Mouse (Mus musculus) midbrain, postnatal 0 days (tissue): ENCODE measurements around the gene Hcn3. TPM values are rescaled to one million over a fixed set of nuclear protein-coding genes. Genes with fewer than 3 reads are reported as not detected.
A peak's percentile ranks its signal among the peaks of the same experiment; 100 is the strongest.

ENCODE experiments used
- ATAC-seq: fragments of 200-750 bp; cut with Nextera tagmentation; 2 replicates; pipeline ENCODE4 v1.8.0; 2017; ENCODE audit warnings: moderate number of reproducible peaks, mild to moderate bottlenecking, moderate TSS enrichment, moderate library complexity; ENCODE audit not compliant: low FRiP score
- DNase-seq: peaks from one replicate; pipeline ENCODE4 v3.0.0-alpha.2; 2015; ENCODE audit warnings: low spot score
- H3K27ac ChIP-seq: fragments of 300-500 bp; sonication (generic); 2 replicates; pipeline ENCODE4 v1.5.1; 2014; ENCODE audit warnings: low read depth, mild to moderate bottlenecking, low read length, mixed read lengths
- H3K27me3 ChIP-seq: fragments of 300-500 bp; sonication (generic); 2 replicates; pipeline ENCODE4 v1.6.1; 2014; ENCODE audit warnings: low read length, control low read depth, mixed read lengths; ENCODE audit not compliant: insufficient read depth
- H3K36me3 ChIP-seq: fragments of 300-500 bp; sonication (generic); 2 replicates; pipeline ENCODE4 v1.6.1; 2014; ENCODE audit warnings: low read length, control low read depth, mixed read lengths; ENCODE audit not compliant: insufficient read depth
- H3K4me1 ChIP-seq: fragments of 300-500 bp; sonication (generic); 2 replicates; pipeline ENCODE4 v1.6.1; 2014; ENCODE audit warnings: mild to moderate bottlenecking, control low read depth, antibody characterized with exemption, low read length, mixed read lengths; ENCODE audit not compliant: insufficient read depth
- H3K4me2 ChIP-seq: fragments of 300-500 bp; sonication (generic); 2 replicates; pipeline ENCODE4 v1.6.1; 2014; ENCODE audit warnings: low read depth, mild to moderate bottlenecking, low read length, mixed read lengths; ENCODE audit not compliant: poor library complexity, severe bottlenecking
- H3K4me3 ChIP-seq: fragments of 300-500 bp; sonication (generic); 2 replicates; pipeline ENCODE4 v1.5.1; 2014; ENCODE audit warnings: low read depth, mild to moderate bottlenecking, low read length, moderate library complexity
- H3K9ac ChIP-seq: fragments of 300-500 bp; sonication (generic); replicated peaks from 2 replicates; pipeline ENCODE4 v1.6.1; 2014; ENCODE audit warnings: mild to moderate bottlenecking, low read length, moderate library complexity, mixed read lengths; ENCODE audit not compliant: poor library complexity, severe bottlenecking
- H3K9me3 ChIP-seq: fragments of 300-500 bp; sonication (generic); 2 replicates; pipeline ENCODE4 v1.6.1; 2016; ENCODE audit warnings: low read length, control low read depth
- CTCF ChIP-seq: IDR thresholded peaks from 2 replicates; pipeline ENCODE4 v1.5.1; 2016; ENCODE audit warnings: antibody characterized with exemption, mild to moderate bottlenecking
- WGBS: fragments of 180-500 bp; shearing (Covaris S2); extraction: QIAGEN DNeasy Blood & Tissue Kit; methylation state at CpG from one replicate; pipeline ENCODE4 v1.1.7; 2014; 5-methylcytosine and 5-hydroxymethylcytosine counted together
- polyA plus RNA-seq: library from polyadenylated mRNA; unstranded; fragments of >200 nt; fragmentation: Nextera tagmentation; extraction: Ambion mirVana; gene quantifications from 2 replicates; pipeline ENCODE4 v1.2.1, GENCODE M21; 2015
- total RNA-seq: library from RNA; depleted of rRNA; stranded (reverse); fragments of >200 nt; gene quantifications from 2 replicates; pipeline ENCODE4 v1.2.3, GENCODE M21; 2014

Hcn3 gene
- total and polyA plus RNA-seq, 2 experiments from 2014 or later, result 44.8 to 97.8 TPM

DNA sequence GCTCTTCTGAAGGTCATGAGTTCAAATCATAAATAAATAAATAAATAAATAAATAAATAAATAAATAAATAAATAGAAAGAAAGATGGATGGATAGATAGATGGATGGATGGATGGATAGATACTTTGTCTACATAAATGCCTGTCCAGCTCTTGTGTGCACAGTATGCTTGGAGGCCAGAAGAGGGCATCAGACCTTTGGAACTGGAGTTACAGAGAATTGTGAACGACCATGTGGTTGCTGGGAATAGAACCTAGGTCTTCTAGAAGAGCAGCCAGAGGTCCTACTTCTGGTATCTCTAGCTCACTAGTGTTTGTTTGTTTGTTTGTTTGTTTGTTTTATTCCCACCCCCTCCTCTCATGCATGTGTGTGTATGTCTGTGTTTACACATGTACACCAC is 33.4 kb upstream of the Hcn3 start:
- 78% methylated on average over 1 of the region's 1 CpGs for WGBS
- no peak overlapping the region for H3K4me2 ChIP-seq
- ATAC-seq (no peak), DNase-seq (no peak)
- TF ChIP-seq CTCF, result peak; percentile 39
- no peaks in the 10 kb centered on the region for H3K27me3 ChIP-seq
- no peak overlapping the region for H3K4me3 ChIP-seq
- no peaks in the 10 kb centered on the region for H3K4me1 ChIP-seq
- no peak overlapping the region for H3K27ac ChIP-seq
- peaks cover 7% of the 10 kb centered on the region; the same call in 1 of the 2 replicates for H3K36me3 ChIP-seq
- H3K9me3 ChIP-seq, result no peaks in the 10 kb centered on the region
- H3K9ac ChIP-seq, result no peak overlapping the region

DNA sequence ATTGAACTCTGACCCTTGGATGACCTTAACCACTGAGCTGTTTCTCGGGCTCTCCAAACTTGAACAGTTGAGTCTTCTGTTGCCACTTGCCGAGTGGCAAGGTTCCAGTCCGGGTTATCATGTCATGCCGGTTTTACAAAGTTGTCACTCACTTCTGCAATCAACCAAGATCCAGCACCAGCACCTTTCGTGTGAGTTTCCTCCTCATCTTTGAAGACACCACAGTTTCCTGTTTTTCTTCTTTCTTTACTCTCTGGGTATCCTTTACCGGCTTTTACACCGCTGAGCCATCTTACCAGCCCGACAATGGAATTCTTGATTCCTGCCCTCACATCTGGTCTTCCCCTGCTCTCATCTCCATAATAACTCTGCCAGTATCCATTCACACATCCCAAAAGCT is 30.4 kb upstream of the Hcn3 start:
- peaks cover 18% of the 10 kb centered on the region; the same call in 1 of the 2 replicates for H3K36me3 ChIP-seq
- no peak overlapping the region for H3K4me3 ChIP-seq
- no peaks in the 10 kb centered on the region for H3K9me3 ChIP-seq
- DNase-seq (no peak), ATAC-seq (no peak)
- H3K4me1 ChIP-seq, result no peaks in the 10 kb centered on the region
- TF ChIP-seq CTCF, result no peak
- no peaks in the 10 kb centered on the region for H3K27me3 ChIP-seq
- WGBS, result 86% methylated on average over 8 of the region's 8 CpGs
- no peak overlapping the region for H3K27ac ChIP-seq
- H3K4me2 ChIP-seq, result no peak overlapping the region
- no peak overlapping the region for H3K9ac ChIP-seq

DNA sequence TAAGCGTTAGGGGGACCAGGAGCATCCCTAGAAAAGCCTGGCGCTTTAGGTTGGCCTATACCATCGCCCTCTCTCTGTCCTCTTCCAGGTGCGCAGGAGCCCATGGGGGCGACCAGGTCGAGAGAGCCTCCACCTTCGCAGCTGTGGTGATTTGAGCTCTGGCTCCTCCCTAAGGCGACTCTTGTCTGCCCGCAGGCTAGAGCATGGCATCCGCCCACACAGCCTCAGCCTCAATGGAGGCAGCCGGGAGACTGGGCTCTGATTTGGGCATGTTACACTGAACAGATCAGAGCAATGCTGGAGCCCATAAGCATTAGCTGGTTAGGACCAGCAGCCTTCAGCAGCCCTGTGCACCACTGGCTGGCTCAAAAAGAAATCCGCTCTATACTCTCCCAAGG is 28.5 kb upstream of the Hcn3 start:
- Histone ChIP-seq H3K27ac (no peak overlapping the region), H3K4me1 (peaks cover 8% of the 10 kb centered on the region; the same call in 1 of the 2 replicates), H3K36me3 (peaks cover 18% of the 10 kb centered on the region; the same call in 1 of the 2 replicates), H3K4me3 (no peak overlapping the region), H3K9me3 (no peaks in the 10 kb centered on the region), H3K9ac (no peak overlapping the region), H3K27me3 (no peaks in the 10 kb centered on the region), H3K4me2 (no peak overlapping the region)
- no peak for DNase-seq
- TF ChIP-seq CTCF, result no peak
- 72% methylated on average over 12 of the region's 12 CpGs for WGBS
- ATAC-seq, result no peak

DNA sequence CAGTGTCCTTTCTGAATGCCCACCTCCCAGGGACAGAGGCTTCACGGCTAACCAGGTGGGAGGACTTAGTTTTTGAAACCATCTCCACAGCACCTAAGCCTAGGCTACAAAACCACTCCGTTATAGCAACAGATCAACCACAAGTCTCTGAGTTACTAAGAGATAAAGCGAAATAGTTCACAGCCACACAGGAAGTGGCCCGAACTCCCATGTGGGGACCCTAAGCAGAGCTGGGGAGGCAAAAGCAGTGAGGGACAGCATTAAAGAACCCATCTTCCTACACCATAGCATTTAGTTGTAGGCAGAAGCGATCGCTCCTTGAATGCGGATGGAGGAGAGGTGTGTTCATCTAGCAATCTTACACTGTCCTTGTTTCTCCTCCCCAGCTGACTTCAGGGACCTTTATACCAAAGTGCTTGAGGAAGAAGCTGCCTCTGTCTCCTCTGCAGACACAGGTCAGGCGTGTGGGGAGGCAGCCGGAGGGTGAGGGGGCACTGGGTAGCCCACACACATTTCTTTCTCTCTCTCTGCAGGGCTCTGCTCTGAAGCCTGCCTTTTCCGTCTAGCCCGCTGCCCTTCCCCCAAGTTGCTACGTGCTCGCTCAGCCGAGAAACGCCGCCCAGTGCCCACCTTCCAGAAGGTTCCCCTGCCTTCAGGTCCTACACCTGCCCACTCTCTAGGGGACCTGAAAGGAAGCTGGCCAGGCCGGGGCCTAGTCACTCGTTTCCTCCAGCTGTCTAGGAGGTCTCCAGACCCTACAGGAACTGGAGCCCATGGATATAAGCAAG is 27.9 kb upstream of the Hcn3 start:
- no peak for DNase-seq
- H3K9ac ChIP-seq, result no peak overlapping the region
- TF ChIP-seq CTCF, result no peak

DNA sequence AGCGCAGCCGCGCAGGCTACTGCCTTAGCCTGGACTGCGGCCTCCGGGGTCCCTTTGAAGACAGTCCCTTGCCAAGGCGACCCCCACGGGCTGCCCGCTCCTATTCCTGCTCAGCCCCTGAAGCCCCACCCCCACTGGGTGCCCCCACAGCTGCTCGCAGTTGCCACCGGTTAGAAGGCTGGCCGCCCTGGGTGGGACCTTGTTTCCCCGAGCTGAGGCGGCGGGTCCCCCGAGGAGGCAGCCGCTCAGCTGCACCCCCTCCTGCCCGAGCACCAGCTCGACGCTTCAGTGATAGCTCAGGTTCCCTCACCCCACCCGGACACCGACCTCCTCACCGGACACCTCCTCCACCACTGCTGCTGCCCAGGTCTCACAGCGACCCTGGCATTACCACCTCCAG is 27.2 kb upstream of the Hcn3 start:
- Histone ChIP-seq H3K9me3 (no peaks in the 10 kb centered on the region), H3K9ac (no peak overlapping the region), H3K4me3 (no peak overlapping the region), H3K27me3 (no peaks in the 10 kb centered on the region), H3K4me2 (no peak overlapping the region), H3K36me3 (peaks cover 20% of the 10 kb centered on the region), H3K27ac (no peak overlapping the region), H3K4me1 (peaks cover 8% of the 10 kb centered on the region; the same call in 1 of the 2 replicates)
- 41% methylated on average over 23 of the region's 23 CpGs for WGBS
- ATAC-seq (no peak), DNase-seq (no peak)
- no peak for TF ChIP-seq CTCF

More for the DNA sequence above, 27.9 kb upstream of the Hcn3 start:
- Histone ChIP-seq H3K27me3 (no peaks in the 10 kb centered on the region), H3K4me3 (no peak overlapping the region), H3K27ac (no peak overlapping the region), H3K4me1 (peaks cover 8% of the 10 kb centered on the region; the same call in 1 of the 2 replicates), H3K4me2 (no peak overlapping the region), H3K36me3 (peaks cover 18% of the 10 kb centered on the region; the same call in 1 of the 2 replicates), H3K9me3 (no peaks in the 10 kb centered on the region)
- WGBS, result 57% methylated on average over 17 of the region's 18 CpGs
- no peak for ATAC-seq

DNA sequence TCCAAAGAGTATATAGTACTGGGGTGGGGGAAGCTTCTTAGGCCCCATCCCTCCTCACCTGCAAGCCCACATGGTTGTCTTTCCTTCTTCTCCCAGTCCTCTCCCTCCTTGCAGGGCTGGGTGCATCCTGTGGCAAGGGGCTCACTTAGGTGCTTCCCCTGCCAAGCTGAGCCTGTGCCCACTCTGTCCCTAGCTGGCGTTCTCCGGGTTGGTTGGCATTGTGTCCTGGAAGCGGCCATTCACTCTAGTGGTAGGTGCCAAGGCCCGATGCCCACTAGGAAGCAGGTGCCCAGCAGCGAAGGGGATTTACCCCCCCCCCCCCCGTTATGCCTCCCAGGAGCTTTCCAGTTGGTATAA is 23.9 kb upstream of the Hcn3 start:
- 57% methylated on average over 5 of the region's 6 CpGs for WGBS
- peaks cover 42% of the 10 kb centered on the region for H3K36me3 ChIP-seq
- peak overlapping the region; percentile 65 for H3K4me3 ChIP-seq
- TF ChIP-seq CTCF, result no peak
- peak overlapping the region; percentile 88 for H3K4me2 ChIP-seq
- no peaks in the 10 kb centered on the region for H3K9me3 ChIP-seq
- H3K4me1 ChIP-seq, result peaks cover 10% of the 10 kb centered on the region; the same call in 1 of the 2 replicates
- no peak for DNase-seq
- H3K9ac ChIP-seq, result peak overlapping the region; percentile 90
- ATAC-seq, result no peak
- H3K27me3 ChIP-seq, result no peaks in the 10 kb centered on the region
- H3K27ac ChIP-seq, result peak overlapping the region; percentile 94
